Mouse (Mus musculus): ENCODE measurements at regions not wholly inside any gene's neighbourhood (a gene's known extent, or its start where the extent isn't known, plus 50 kb on each side); places are given as distances from the start of the nearest gene placed in this dataset.

DNA sequence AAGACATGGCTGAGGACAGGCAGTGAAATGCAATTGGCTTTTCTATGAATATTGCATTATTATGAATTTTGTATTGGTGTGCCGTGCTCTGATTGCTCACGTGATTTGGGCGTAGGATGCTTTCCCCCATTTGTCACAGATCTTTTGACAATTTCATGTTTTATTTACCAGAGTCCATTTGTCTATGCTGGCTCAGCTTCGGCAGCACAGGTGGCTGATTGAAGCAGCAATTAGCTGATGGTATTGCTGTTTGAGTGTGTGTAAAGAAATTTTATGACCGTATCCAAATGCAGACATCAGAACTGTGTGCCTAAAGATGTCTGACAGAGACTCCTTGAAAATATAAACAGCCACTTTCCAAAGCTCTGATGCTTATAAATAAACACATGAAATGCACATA lies 498.5 kb upstream of the Akr1e1 start:
- TF ChIP-seq CTCF (IDR thresholded peaks at IDR 0.05; ENCODE audit: low read depth) (no peak), EP300 (optimal IDR thresholded peaks at IDR 0.05) (no peak)

Data from stomach, postnatal 0 days (tissue).